Mouse (Mus musculus): ENCODE measurements at regions not wholly inside any gene's neighbourhood (a gene's known extent, or its start where the extent isn't known, plus 50 kb on each side); places are given as distances from the start of the nearest gene placed in this dataset.

- no peak for DNase-seq
These were observed 188.5 kb downstream of the Emx2 start for GRCm38 (mm10) chr19:59646656-59647055.

- DNase-seq, result no peak
These were observed 191.2 kb downstream of the Emx2 start for GRCm38 (mm10) chr19:59649421-59649820.

GRCm38 (mm10) chr19:59650611-59651329 is 192.6 kb downstream of the Emx2 start:
- no peak for DNase-seq

- no peak for DNase-seq
These were observed 195.6 kb downstream of the Emx2 start for GRCm38 (mm10) chr19:59653631-59654367.

GRCm38 (mm10) chr19:59655321-59655720 is 197.1 kb downstream of the Emx2 start:
- DNase-seq, result no peak

GRCm38 (mm10) chr19:59669793-59670192 is 211.6 kb downstream of the Emx2 start:
- no peak for DNase-seq

GRCm38 (mm10) chr19:59673537-59673936 is 215.4 kb downstream of the Emx2 start:
- DNase-seq, result no peak

GRCm38 (mm10) chr19:59679191-59679590 is 221.0 kb downstream of the Emx2 start:
- no peak for DNase-seq

- no peak for DNase-seq
These were observed 222.2 kb downstream of the Emx2 start for GRCm38 (mm10) chr19:59680356-59680755.

- DNase-seq, result no peak
These were observed 226.1 kb downstream of the Emx2 start for GRCm38 (mm10) chr19:59684292-59684691.

GRCm38 (mm10) chr19:59685826-59686717 is 227.9 kb downstream of the Emx2 start:
- DNase-seq, result no peak

GRCm38 (mm10) chr19:59687206-59687605 is 229.0 kb downstream of the Emx2 start:
- DNase-seq, result no peak

- DNase-seq, result no peak
These were observed 229.5 kb downstream of the Emx2 start for GRCm38 (mm10) chr19:59687681-59688080.

GRCm38 (mm10) chr19:59691541-59692096 is 233.4 kb downstream of the Emx2 start:
- DNase-seq, result no peak

GRCm38 (mm10) chr19:59697628-59698027 is 239.5 kb downstream of the Emx2 start:
- DNase-seq, result no peak

GRCm38 (mm10) chr19:59700187-59700586 is 242.0 kb downstream of the Emx2 start:
- no peak for DNase-seq

- DNase-seq, result no peak
These were observed 236.3 kb downstream of the Rab11fip2 start for GRCm38 (mm10) chr19:59707106-59707505.

- no peak for DNase-seq
These were observed 234.3 kb downstream of the Rab11fip2 start for GRCm38 (mm10) chr19:59709180-59709579.

- DNase-seq, result no peak
These were observed 228.4 kb downstream of the Rab11fip2 start for GRCm38 (mm10) chr19:59715086-59715485.

- no peak for DNase-seq
These were observed 225.5 kb downstream of the Rab11fip2 start for GRCm38 (mm10) chr19:59717813-59718483.

GRCm38 (mm10) chr19:59738541-59738940 is 204.9 kb downstream of the Rab11fip2 start:
- DNase-seq, result no peak

GRCm38 (mm10) chr19:59742946-59743345 is 200.5 kb downstream of the Rab11fip2 start:
- peak in 1 of 2 experiments; percentile 12 for DNase-seq
